Mouse (Mus musculus) ES-E14 (cell line): ENCODE measurements at regions not wholly inside any gene's neighbourhood (a gene's known extent, or its start where the extent isn't known, plus 50 kb on each side); places are given as distances from the start of the nearest gene placed in this dataset.

Source experiments
- DNase-seq: peaks from one replicate; pipeline ENCODE4 v3.0.0-alpha.2; 2013; ENCODE audit warnings: low read depth, low spot score
- H3K27ac ChIP-seq: 2 replicates; pipeline ENCODE4 v1.5.1; 2012; ENCODE audit warnings: low read depth, mild to moderate bottlenecking, low read length, moderate library complexity, mixed read lengths; ENCODE audit not compliant: poor library complexity, insufficient read depth, severe bottlenecking
- H3K36me3 ChIP-seq: 2 replicates; pipeline ENCODE4 v1.6.1; 2012; ENCODE audit warnings: mild to moderate bottlenecking, low read length, moderate library complexity, mixed read lengths; ENCODE audit not compliant: control insufficient read depth, poor library complexity, insufficient read depth, severe bottlenecking
- H3K4me1 ChIP-seq, 2 experiments: fragments of 150-350 bp in 1 of 2; sonication (generic) in 1 of 2; 2 replicates each; pipeline ENCODE4 v1.6.1; 2012; ENCODE audit warnings: low read length in 2 of 2, mild to moderate bottlenecking in 1 of 2, mixed read lengths in 1 of 2; ENCODE audit not compliant: control insufficient read depth in 2 of 2, insufficient read depth in 2 of 2, poor library complexity in 1 of 2
- H3K4me3 ChIP-seq, 2 experiments: fragments of 150-350 bp in 1 of 2; sonication (generic) in 1 of 2; 2 replicates each; pipeline ENCODE4 v1.5.1; 2012; ENCODE audit warnings: low read length in 2 of 2, low read depth in 1 of 2, mild to moderate bottlenecking in 1 of 2, mixed read lengths in 1 of 2; ENCODE audit not compliant: insufficient read depth in 1 of 2, poor library complexity in 1 of 2, severe bottlenecking in 1 of 2
- H3K9ac ChIP-seq: 2 replicates; pipeline ENCODE4 v1.6.1; 2012; ENCODE audit warnings: low read depth, mild to moderate bottlenecking, low read length, mixed read lengths; ENCODE audit not compliant: poor library complexity, insufficient read depth, severe bottlenecking
- H3K9me3 ChIP-seq: fragments of 150-350 bp; sonication (generic); 2 replicates; pipeline ENCODE4 v1.6.1; 2012; ENCODE audit warnings: low read depth, mild to moderate bottlenecking, low read length; ENCODE audit not compliant: control insufficient read depth, insufficient read depth
- CHD2 ChIP-seq: IDR thresholded peaks from 2 replicates; pipeline ENCODE4 v1.6.1; 2014; ENCODE audit warnings: mild to moderate bottlenecking, low read depth, low read length, inconsistent platforms
- HCFC1 ChIP-seq: IDR thresholded peaks from 2 replicates; pipeline ENCODE4 v1.6.1; 2012; ENCODE audit warnings: low read length, inconsistent platforms, borderline replicate concordance; ENCODE audit not compliant: insufficient read depth
- MAFK ChIP-seq: IDR thresholded peaks from 2 replicates; pipeline ENCODE4 v1.6.1; 2014; ENCODE audit warnings: mild to moderate bottlenecking, low read depth, low read length, inconsistent platforms; ENCODE audit not compliant: insufficient read depth
- ZC3H11A ChIP-seq: IDR thresholded peaks from 2 replicates; pipeline ENCODE4 v1.6.1; 2012; ENCODE audit warnings: low read depth, mild to moderate bottlenecking, inconsistent platforms, low read length, borderline replicate concordance
- ZNF384 ChIP-seq: IDR thresholded peaks from 2 replicates; pipeline ENCODE4 v1.6.1; 2012; ENCODE audit warnings: low read depth, low read length, inconsistent platforms
- in situ Hi-C, 2 experiments: fragments of 600-800 bp; cut with MboI; formaldehyde crosslinking; loops; one replicate each; pipeline ENCODE4 v1.15.1; 2025; ENCODE audit warnings: low sequenced_read_pairs in 2 of 2, inconsistent platforms in 1 of 2; ENCODE audit not compliant: unreplicated experiment in 2 of 2

GRCm38 (mm10) chr5:73804556-73805230, 153.5 kb downstream of the Spata18 start:
- in situ Hi-C loops, result no loop called here
- no peak for DNase-seq
- no peak overlapping the region; the same call in 1 of the 2 replicates for H3K27ac ChIP-seq
- H3K9me3 ChIP-seq, result no peaks in the 10 kb centered on the region
- no peaks in the 10 kb centered on the region for H3K4me1 ChIP-seq
- H3K9ac ChIP-seq, result no peak overlapping the region
- no peaks in the 10 kb centered on the region for H3K36me3 ChIP-seq
- no peak for TF ChIP-seq HCFC1
- no peak for TF ChIP-seq MAFK
- TF ChIP-seq ZC3H11A, result no peak
- TF ChIP-seq ZNF384, result no peak
- no peak overlapping the region for H3K4me3 ChIP-seq

GRCm38 (mm10) chr5:73810660-73811059, 159.5 kb downstream of the Spata18 start:
- no peaks in the 10 kb centered on the region for H3K36me3 ChIP-seq
- no peak overlapping the region for H3K4me3 ChIP-seq
- no peaks in the 10 kb centered on the region for H3K4me1 ChIP-seq
- no peaks in the 10 kb centered on the region for H3K9me3 ChIP-seq
- H3K9ac ChIP-seq, result no peak overlapping the region
- no peak for TF ChIP-seq ZC3H11A
- no peak for TF ChIP-seq HCFC1
- in situ Hi-C loops, result no loop called here
- no peak for DNase-seq
- no peak overlapping the region for H3K27ac ChIP-seq

GRCm38 (mm10) chr5:73811094-73811521, 159.9 kb downstream of the Spata18 start:
- Histone ChIP-seq H3K4me3 (no peak overlapping the region), H3K36me3 (no peaks in the 10 kb centered on the region), H3K27ac (no peak overlapping the region), H3K4me1 (no peaks in the 10 kb centered on the region), H3K9ac (no peak overlapping the region), H3K9me3 (no peaks in the 10 kb centered on the region)
- in situ Hi-C loops, result no loop called here
- TF ChIP-seq ZNF384 (no peak), ZC3H11A (no peak), MAFK (no peak), CHD2 (no peak), HCFC1 (no peak)
- DNase-seq, result no peak

GRCm38 (mm10) chr5:73815752-73816151, 164.6 kb downstream of the Spata18 start:
- no peak overlapping the region for H3K27ac ChIP-seq
- H3K9ac ChIP-seq, result no peak overlapping the region
- no peak for DNase-seq
- no peak overlapping the region for H3K4me3 ChIP-seq
- TF ChIP-seq ZNF384, result no peak
- H3K4me1 ChIP-seq, result no peaks in the 10 kb centered on the region
- no peaks in the 10 kb centered on the region for H3K9me3 ChIP-seq
- in situ Hi-C loops, result no loop called here
- H3K36me3 ChIP-seq, result no peaks in the 10 kb centered on the region

- Histone ChIP-seq H3K27ac (no peak overlapping the region), H3K9me3 (no peaks in the 10 kb centered on the region), H3K4me3 (no peak overlapping the region), H3K9ac (no peak overlapping the region), H3K4me1 (no peaks in the 10 kb centered on the region), H3K36me3 (no peaks in the 10 kb centered on the region)
- no peak for DNase-seq
- TF ChIP-seq ZC3H11A, result no peak
- no peak for TF ChIP-seq CHD2
- TF ChIP-seq HCFC1, result no peak
- no peak for TF ChIP-seq MAFK
- TF ChIP-seq ZNF384, result no peak
- in situ Hi-C loops, result no loop called here
These were observed 166.0 kb downstream of the Spata18 start for GRCm38 (mm10) chr5:73817180-73817579.
